Mouse (Mus musculus): Measurements from ENCODE around the gene Cst11. TPM values are rescaled to one million over a fixed set of nuclear protein-coding genes. Genes with fewer than 3 reads are reported as not detected.

The Cst11 gene
- polyA plus RNA-seq, 1 experiment from 2014 or later = not detected

GRCm38 (mm10) chr2:148743846-148744407 lies 27.4 kb downstream of the Cst11 start:
- no peak for ATAC-seq (ENCODE audit: insufficient number of reproducible peaks, low FRiP score, low TSS enrichment, low read depth)
- Histone ChIP-seq H3K9ac (no peak overlapping the region), H3K4me2 (replicated peaks) (no peak overlapping the region), H3K4me3 (replicated peaks) (no peak overlapping the region), H3K36me3 (no peaks in the 10 kb centered on the region), H3K9me3 (replicated peaks) (no peaks in the 10 kb centered on the region), H3K27ac (replicated peaks) (no peak overlapping the region), H3K27me3 (no peaks in the 10 kb centered on the region), H3K4me1 (no peaks in the 10 kb centered on the region)
- 71% methylated on average over 3 of the region's 3 CpGs for WGBS

GRCm38 (mm10) chr2:148743001-148743400 lies 28.3 kb downstream of the Cst11 start:
- Histone ChIP-seq H3K4me3 (replicated peaks) (no peak overlapping the region), H3K4me1 (no peaks in the 10 kb centered on the region), H3K27ac (replicated peaks) (no peak overlapping the region), H3K9me3 (replicated peaks) (no peaks in the 10 kb centered on the region), H3K9ac (no peak overlapping the region), H3K36me3 (no peaks in the 10 kb centered on the region), H3K27me3 (no peaks in the 10 kb centered on the region), H3K4me2 (replicated peaks) (no peak overlapping the region)
- no peak for ATAC-seq (ENCODE audit: insufficient number of reproducible peaks, low FRiP score, low TSS enrichment, low read depth)
- 76% methylated on average over 3 of the region's 3 CpGs for WGBS

GRCm38 (mm10) chr2:148732327-148733000 lies 38.8 kb downstream of the Cst11 start, which contains the start of gene Napb:
TSS of gene Napb (minus strand) at chr2:148732467.
- peaks cover 13% of the 10 kb centered on the region; the same call in 1 of the 2 replicates for H3K4me1 ChIP-seq
- peak; percentile 99 for ATAC-seq (ENCODE audit: insufficient number of reproducible peaks, low FRiP score, low TSS enrichment, low read depth)
- H3K9me3 ChIP-seq (replicated peaks) = no peaks in the 10 kb centered on the region
- H3K27me3 ChIP-seq = no peaks in the 10 kb centered on the region
- H3K4me2 ChIP-seq (replicated peaks) = peak within 1 kb of the TSS; percentile 87
- H3K4me3 ChIP-seq (replicated peaks) = peak within 1 kb of the TSS; percentile 77
- peak within 1 kb of the TSS; percentile 72 for H3K9ac ChIP-seq
- H3K27ac ChIP-seq (replicated peaks) = peak within 1 kb of the TSS; percentile 65
- WGBS = 3% methylated on average over 18 of the region's 18 CpGs
- H3K36me3 ChIP-seq = no peaks in the 10 kb centered on the region

- H3K4me3 ChIP-seq (replicated peaks) = peak overlapping the region; percentile 77
- peaks cover 13% of the 10 kb centered on the region; the same call in 1 of the 2 replicates for H3K4me1 ChIP-seq
- peak; percentile 71 for ATAC-seq (ENCODE audit: insufficient number of reproducible peaks, low FRiP score, low TSS enrichment, low read depth)
- peak overlapping the region; percentile 65 for H3K27ac ChIP-seq (replicated peaks)
- under 1% methylated on average over 35 of the region's 35 CpGs for WGBS
- peak overlapping the region; percentile 72 for H3K9ac ChIP-seq
- H3K4me2 ChIP-seq (replicated peaks) = peak overlapping the region; percentile 87
- H3K9me3 ChIP-seq (replicated peaks) = no peaks in the 10 kb centered on the region
- H3K27me3 ChIP-seq = no peaks in the 10 kb centered on the region
- no peaks in the 10 kb centered on the region for H3K36me3 ChIP-seq
Measured at GRCm38 (mm10) chr2:148731614-148732326, 39.5 kb downstream of the Cst11 start.

GRCm38 (mm10) chr2:148719271-148719995 lies 51.9 kb downstream of the Cst11 start:
- H3K4me2 ChIP-seq (replicated peaks) = no peak overlapping the region
- H3K36me3 ChIP-seq = no peaks in the 10 kb centered on the region
- H3K27ac ChIP-seq (replicated peaks) = no peak overlapping the region
- WGBS = 74% methylated on average over 2 of the region's 2 CpGs
- H3K9me3 ChIP-seq (replicated peaks) = no peaks in the 10 kb centered on the region
- H3K27me3 ChIP-seq = no peaks in the 10 kb centered on the region
- no peaks in the 10 kb centered on the region for H3K4me1 ChIP-seq
- no peak overlapping the region for H3K9ac ChIP-seq
- no peak overlapping the region for H3K4me3 ChIP-seq (replicated peaks)
- ATAC-seq (ENCODE audit: insufficient number of reproducible peaks, low FRiP score, low TSS enrichment, low read depth) = no peak

Other genes with a start within 250 kb of the Cst11 start
- gene Nxt1, start 98.9 kb downstream of the Cst11 start, polyA plus RNA-seq (2015; fragmentation: Nextera tagmentation; extraction: Ambion mirVana) = 76.9 and 80.4 TPM in 2 replicates
- 18.7 and 20.1 TPM in 2 replicates for gene Gzf1, start 90.5 kb downstream of the Cst11 start, polyA plus RNA-seq (2015; fragmentation: Nextera tagmentation; extraction: Ambion mirVana)
- 4.6 and 5.6 TPM in 2 replicates for gene Napb, start 39.0 kb downstream of the Cst11 start, polyA plus RNA-seq (2015; fragmentation: Nextera tagmentation; extraction: Ambion mirVana)
- not detected in 2 replicates for gene Cstl1, start 21.1 kb downstream of the Cst11 start, polyA plus RNA-seq (2015; fragmentation: Nextera tagmentation; extraction: Ambion mirVana)
- 0.88 and 1.3 TPM in 2 replicates for gene 8030411F24Rik, start 10.5 kb upstream of the Cst11 start, polyA plus RNA-seq (2015; fragmentation: Nextera tagmentation; extraction: Ambion mirVana)
- not detected in 2 replicates for gene Cst12, start 17.9 kb upstream of the Cst11 start, polyA plus RNA-seq (2015; fragmentation: Nextera tagmentation; extraction: Ambion mirVana)
- gene Cst8, start 27.3 kb upstream of the Cst11 start, polyA plus RNA-seq (2015; fragmentation: Nextera tagmentation; extraction: Ambion mirVana) = not detected in 2 replicates
- gene Cst13, start 48.6 kb upstream of the Cst11 start, polyA plus RNA-seq (2015; fragmentation: Nextera tagmentation; extraction: Ambion mirVana) = not detected in 2 replicates
- gene Cst9, start 63.6 kb upstream of the Cst11 start, polyA plus RNA-seq (2015; fragmentation: Nextera tagmentation; extraction: Ambion mirVana) = not detected in 2 replicates
- gene 9230104L09Rik, start 93.5 kb upstream of the Cst11 start, polyA plus RNA-seq (2015; fragmentation: Nextera tagmentation; extraction: Ambion mirVana) = not detected in 2 replicates
- 534 and 540 TPM in 2 replicates for gene Cst3, start 104.2 kb upstream of the Cst11 start, polyA plus RNA-seq (2015; fragmentation: Nextera tagmentation; extraction: Ambion mirVana)
- not detected in 2 replicates for gene Gm1330, start 231.8 kb upstream of the Cst11 start, polyA plus RNA-seq (2015; fragmentation: Nextera tagmentation; extraction: Ambion mirVana)
- gene Gm10750, start 245.7 kb upstream of the Cst11 start, polyA plus RNA-seq (2015; fragmentation: Nextera tagmentation; extraction: Ambion mirVana) = not detected in 2 replicates

Data from embryonic facial prominence, embryonic 15.5 days (tissue).